Comparison of ENCODE assay signal across 23 mouse cellular contexts in the genomic region with DNA sequence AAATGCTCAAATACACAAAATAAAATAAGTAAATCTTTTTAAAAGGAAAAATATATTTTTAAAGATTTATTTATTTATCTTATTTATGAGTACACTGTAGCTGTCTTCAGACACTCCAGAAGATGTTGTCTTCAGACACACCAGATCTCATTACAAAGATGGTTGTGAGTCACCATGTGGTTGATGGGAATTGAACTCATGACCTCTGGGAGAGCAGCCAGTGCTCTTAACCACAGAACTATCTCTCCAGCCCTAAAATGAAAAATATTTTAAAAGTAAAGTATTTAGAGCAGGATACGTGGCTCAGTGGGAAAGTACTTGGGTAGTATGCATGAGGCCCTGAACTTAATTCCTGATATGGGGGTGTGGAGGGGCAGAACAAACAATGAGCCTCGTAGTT. TPM values are rescaled to one million over a fixed set of nuclear protein-coding genes. Genes with fewer than 3 reads are reported as not detected.
"Had no signal": no experiment of that assay in that cellular context is flagged by ENCODE, and none has a peak within 500 bp of the region (broad histone marks: within the 10 kb centered on the region; RNA-seq: fewer than 3 reads in every experiment).

No protein-coding gene starts in this region.

- ATAC-seq: midbrain, embryonic 13.5 days; midbrain, embryonic 15.5 days had no signal

- H3K36me3 ChIP-seq: midbrain, embryonic 13.5 days; midbrain, embryonic 15.5 days; neural tube, embryonic 13.5 days; neural tube, embryonic 15.5 days; stomach, embryonic 15.5 days had no signal

- H3K4me3 ChIP-seq: megakaryocyte, embryonic 14.5 days; midbrain, embryonic 13.5 days; midbrain, embryonic 15.5 days; neural tube, embryonic 13.5 days; neural tube, embryonic 15.5 days; stomach, embryonic 15.5 days had no signal

- DNase-seq: lung, adult 18-20 months; lung, embryonic 14.5 days; lung, postnatal 10 days; lung, postnatal 4 days; retina, postnatal 1 day; right cerebral cortex, adult 18-20 months; thymus, adult 2 months; thymus, postnatal 25 days; thymus, postnatal 4 days had no signal

RNA-seq across cellular contexts. Expression of gene Otop2, which starts 5.6 kb away (rescaled TPM):
- total RNA-seq: monocyte, adult 5-6 weeks had no signal
- polyA plus RNA-seq: liver, embryonic 16.5 days; lung, embryonic 14.5 days; lung, embryonic 16.5 days; midbrain, embryonic 11.5 days; midbrain, embryonic 13.5 days; midbrain, embryonic 15.5 days; neural tube, embryonic 11.5 days; neural tube, embryonic 13.5 days; spleen, adult 2 months; urinary bladder, adult 2 months had no signal

RNA-seq across cellular contexts. Expression of gene Ush1g, which starts 20.5 kb away (rescaled TPM):
- total RNA-seq: midbrain, postnatal 0 days; monocyte, adult 5-6 weeks had no signal
- polyA plus RNA-seq: lung, embryonic 14.5 days; lung, embryonic 16.5 days; neural tube, embryonic 11.5 days; urinary bladder, adult 2 months had no signal

RNA-seq across cellular contexts. Expression of gene Otop3, which starts 33.2 kb away (rescaled TPM):
- total RNA-seq: monocyte, adult 5-6 weeks had no signal
- polyA plus RNA-seq: lung, embryonic 14.5 days; lung, embryonic 16.5 days; spleen, adult 2 months; urinary bladder, adult 2 months had no signal
